Mouse (Mus musculus) induced T-regulatory cell, adult 2 months (primary cell): ENCODE data around the gene Glrx.

Source experiments
- DNase-seq: peaks from one replicate; pipeline ENCODE4 v3.0.0-alpha.2; 2012; ENCODE audit warnings: low read depth

The Glrx gene

GRCm38 (mm10) chr13:75891868-75892267 lies 52.2 kb downstream of the Glrx start:
- DNase-seq, result no peak

- DNase-seq, result no peak
These were observed 52.6 kb downstream of the Glrx start for GRCm38 (mm10) chr13:75892291-75892690.

- DNase-seq, result no peak
These were observed 53.2 kb downstream of the Glrx start for GRCm38 (mm10) chr13:75892876-75893275.
